Mouse (Mus musculus): ENCODE data around the gene Psen1. TPM values are rescaled to one million over a fixed set of nuclear protein-coding genes. Genes with fewer than 3 reads are reported as not detected.

Psen1 gene
- polyA plus RNA-seq, 1 experiment from 2014 or later: 54.9 TPM

DNA sequence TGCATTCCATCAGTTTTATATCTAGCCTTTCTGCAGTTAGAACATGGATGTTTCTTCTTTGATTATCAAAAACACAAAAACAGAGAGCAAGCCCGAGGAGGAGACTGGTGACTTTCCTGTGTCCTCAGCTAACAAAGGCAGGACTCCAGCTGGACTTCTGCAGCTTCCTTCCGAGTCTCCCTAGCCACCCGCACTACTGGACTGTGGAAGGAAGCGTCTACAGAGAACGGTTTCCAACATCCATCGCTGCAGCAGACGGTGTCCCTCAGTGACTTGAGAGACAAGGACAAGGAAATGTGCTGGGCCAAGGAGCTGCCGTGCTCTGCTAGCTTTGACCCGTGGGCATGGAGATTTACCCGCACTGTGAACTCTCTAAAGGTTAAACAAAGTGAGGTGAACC is 46.1 kb downstream of the Psen1 start:
- H3K27ac ChIP-seq (ENCODE audit: low read depth, low read length): no peak overlapping the region
- H3K36me3 ChIP-seq (ENCODE audit: control insufficient read depth, insufficient read depth, low read length): peaks cover 15% of the 10 kb centered on the region

GRCm38 (mm10) chr12:83736236-83736635 is 48.3 kb downstream of the Psen1 start:
- no peak overlapping the region; the same call in 1 of the 2 replicates for H3K27ac ChIP-seq (ENCODE audit: low read depth, low read length)

More for the DNA sequence above, 46.1 kb downstream of the Psen1 start:
- WGBS (ENCODE audit: insufficient replicate concordance): 90% methylated on average over 10 of the region's 10 CpGs
- Histone ChIP-seq H3K4me3 (ENCODE audit: low read depth, low read length) (no peak overlapping the region), H3K9me3 (replicated peaks; ENCODE audit: control insufficient read depth, low read length) (no peaks in the 10 kb centered on the region), H3K27me3 (ENCODE audit: control insufficient read depth, insufficient read depth, low read length) (no peaks in the 10 kb centered on the region), H3K4me1 (ENCODE audit: control insufficient read depth, insufficient read depth, low read length) (no peaks in the 10 kb centered on the region), H3K4me2 (no peak overlapping the region), H3K9ac (ENCODE audit: low read depth, low read length) (no peak overlapping the region)
- no peak for ATAC-seq (replicated peaks; ENCODE audit: insufficient number of reproducible peaks, low FRiP score, low TSS enrichment)

GRCm38 (mm10) chr12:83738651-83739050 is 50.7 kb downstream of the Psen1 start:
- Histone ChIP-seq H3K4me1 (ENCODE audit: control insufficient read depth, insufficient read depth, low read length) (0 out of 2 replicates have a peak, but pooled peaks cover 3% of the 10 kb centered on the region), H3K36me3 (ENCODE audit: control insufficient read depth, insufficient read depth, low read length) (peaks cover 7% of the 10 kb centered on the region), H3K4me2 (no peak overlapping the region), H3K27me3 (ENCODE audit: control insufficient read depth, insufficient read depth, low read length) (no peaks in the 10 kb centered on the region), H3K27ac (ENCODE audit: low read depth, low read length) (no peak overlapping the region), H3K9me3 (replicated peaks; ENCODE audit: control insufficient read depth, low read length) (no peaks in the 10 kb centered on the region), H3K4me3 (ENCODE audit: low read depth, low read length) (no peak overlapping the region), H3K9ac (ENCODE audit: low read depth, low read length) (no peak overlapping the region)
- WGBS (ENCODE audit: insufficient replicate concordance): 93% methylated on average over 1 of the region's 1 CpGs
- ATAC-seq (replicated peaks; ENCODE audit: insufficient number of reproducible peaks, low FRiP score, low TSS enrichment): no peak

More at GRCm38 (mm10) chr12:83736236-83736635, 48.3 kb downstream of the Psen1 start:
- Histone ChIP-seq H3K4me3 (ENCODE audit: low read depth, low read length) (no peak overlapping the region), H3K4me1 (ENCODE audit: control insufficient read depth, insufficient read depth, low read length) (no peaks in the 10 kb centered on the region), H3K4me2 (no peak overlapping the region), H3K27me3 (ENCODE audit: control insufficient read depth, insufficient read depth, low read length) (no peaks in the 10 kb centered on the region), H3K36me3 (ENCODE audit: control insufficient read depth, insufficient read depth, low read length) (peaks cover 15% of the 10 kb centered on the region), H3K9me3 (replicated peaks; ENCODE audit: control insufficient read depth, low read length) (no peaks in the 10 kb centered on the region), H3K9ac (ENCODE audit: low read depth, low read length) (no peak overlapping the region)
- ATAC-seq (replicated peaks; ENCODE audit: insufficient number of reproducible peaks, low FRiP score, low TSS enrichment): no peak
- WGBS (ENCODE audit: insufficient replicate concordance): 70% methylated on average over 8 of the region's 8 CpGs

- Histone ChIP-seq H3K4me3 (ENCODE audit: low read depth, low read length) (no peak overlapping the region), H3K27me3 (ENCODE audit: control insufficient read depth, insufficient read depth, low read length) (no peaks in the 10 kb centered on the region), H3K9ac (ENCODE audit: low read depth, low read length) (no peak overlapping the region), H3K9me3 (replicated peaks; ENCODE audit: control insufficient read depth, low read length) (no peaks in the 10 kb centered on the region), H3K4me2 (no peak overlapping the region), H3K4me1 (ENCODE audit: control insufficient read depth, insufficient read depth, low read length) (0 out of 2 replicates have a peak, but pooled peaks cover 3% of the 10 kb centered on the region), H3K36me3 (ENCODE audit: control insufficient read depth, insufficient read depth, low read length) (no peaks in the 10 kb centered on the region), H3K27ac (ENCODE audit: low read depth, low read length) (no peak overlapping the region)
- WGBS (ENCODE audit: insufficient replicate concordance): 72% methylated on average over 5 of the region's 5 CpGs
- no peak for ATAC-seq (replicated peaks; ENCODE audit: insufficient number of reproducible peaks, low FRiP score, low TSS enrichment)
Observed at GRCm38 (mm10) chr12:83741722-83742121, 53.8 kb downstream of the Psen1 start.

GRCm38 (mm10) chr12:83742834-83743233 is 54.9 kb downstream of the Psen1 start:
- 0 out of 2 replicates have a peak, but pooled peaks cover 3% of the 10 kb centered on the region for H3K4me1 ChIP-seq (ENCODE audit: control insufficient read depth, insufficient read depth, low read length)
- no peaks in the 10 kb centered on the region for H3K9me3 ChIP-seq (replicated peaks; ENCODE audit: control insufficient read depth, low read length)
- ATAC-seq (replicated peaks; ENCODE audit: insufficient number of reproducible peaks, low FRiP score, low TSS enrichment): no peak
- H3K36me3 ChIP-seq (ENCODE audit: control insufficient read depth, insufficient read depth, low read length): no peaks in the 10 kb centered on the region
- H3K27ac ChIP-seq (ENCODE audit: low read depth, low read length): no peak overlapping the region
- no peak overlapping the region for H3K4me3 ChIP-seq (ENCODE audit: low read depth, low read length)
- no peak overlapping the region for H3K9ac ChIP-seq (ENCODE audit: low read depth, low read length)
- H3K4me2 ChIP-seq: no peak overlapping the region
- H3K27me3 ChIP-seq (ENCODE audit: control insufficient read depth, insufficient read depth, low read length): no peaks in the 10 kb centered on the region
- 48% methylated on average over 4 of the region's 4 CpGs for WGBS (ENCODE audit: insufficient replicate concordance)

GRCm38 (mm10) chr12:83743712-83744111 is 55.8 kb downstream of the Psen1 start:
- Histone ChIP-seq H3K27me3 (ENCODE audit: control insufficient read depth, insufficient read depth, low read length) (no peaks in the 10 kb centered on the region), H3K27ac (ENCODE audit: low read depth, low read length) (no peak overlapping the region), H3K4me2 (no peak overlapping the region), H3K4me3 (ENCODE audit: low read depth, low read length) (no peak overlapping the region), H3K9me3 (replicated peaks; ENCODE audit: control insufficient read depth, low read length) (no peaks in the 10 kb centered on the region), H3K36me3 (ENCODE audit: control insufficient read depth, insufficient read depth, low read length) (no peaks in the 10 kb centered on the region), H3K9ac (ENCODE audit: low read depth, low read length) (no peak overlapping the region), H3K4me1 (ENCODE audit: control insufficient read depth, insufficient read depth, low read length) (0 out of 2 replicates have a peak, but pooled peaks cover 3% of the 10 kb centered on the region)
- WGBS (ENCODE audit: insufficient replicate concordance): 51% methylated on average over 3 of the region's 3 CpGs
- no peak for ATAC-seq (replicated peaks; ENCODE audit: insufficient number of reproducible peaks, low FRiP score, low TSS enrichment)

GRCm38 (mm10) chr12:83749186-83749585 is 61.2 kb downstream of the Psen1 start:
- Histone ChIP-seq H3K36me3 (ENCODE audit: control insufficient read depth, insufficient read depth, low read length) (no peaks in the 10 kb centered on the region), H3K27me3 (ENCODE audit: control insufficient read depth, insufficient read depth, low read length) (no peaks in the 10 kb centered on the region), H3K4me1 (ENCODE audit: control insufficient read depth, insufficient read depth, low read length) (no peaks in the 10 kb centered on the region), H3K9me3 (replicated peaks; ENCODE audit: control insufficient read depth, low read length) (no peaks in the 10 kb centered on the region), H3K27ac (ENCODE audit: low read depth, low read length) (no peak overlapping the region), H3K4me2 (no peak overlapping the region), H3K4me3 (ENCODE audit: low read depth, low read length) (no peak overlapping the region), H3K9ac (ENCODE audit: low read depth, low read length) (no peak overlapping the region)
- ATAC-seq (replicated peaks; ENCODE audit: insufficient number of reproducible peaks, low FRiP score, low TSS enrichment): no peak
- 61% methylated on average over 1 of the region's 1 CpGs for WGBS (ENCODE audit: insufficient replicate concordance)

GRCm38 (mm10) chr12:83752495-83752894 is 64.5 kb downstream of the Psen1 start:
- 18% methylated on average over 2 of the region's 2 CpGs for WGBS (ENCODE audit: insufficient replicate concordance)

DNA sequence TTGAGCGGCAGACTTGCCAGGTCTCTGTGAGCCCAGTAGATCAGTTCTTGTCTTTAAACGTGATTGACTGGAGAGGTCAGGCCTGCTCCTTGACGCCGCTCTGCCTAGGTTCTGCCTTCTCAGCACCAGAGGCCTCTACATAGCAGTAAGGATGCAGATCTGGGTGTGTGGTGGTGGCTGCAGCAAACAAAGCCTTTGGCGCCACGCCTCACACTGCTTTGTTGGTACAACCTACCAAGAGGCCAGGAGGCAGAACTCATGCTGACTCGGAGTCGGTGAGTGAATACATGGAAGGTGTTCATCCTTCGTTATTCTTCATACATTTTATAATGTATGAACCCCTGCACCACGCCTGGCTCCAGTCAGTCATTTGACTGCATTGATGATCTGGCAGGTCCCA is 70.8 kb downstream of the Psen1 start:
- Histone ChIP-seq H3K36me3 (ENCODE audit: control insufficient read depth, insufficient read depth, low read length) (no peaks in the 10 kb centered on the region), H3K27ac (ENCODE audit: low read depth, low read length) (no peak overlapping the region), H3K4me2 (no peak overlapping the region), H3K27me3 (ENCODE audit: control insufficient read depth, insufficient read depth, low read length) (no peaks in the 10 kb centered on the region), H3K4me3 (ENCODE audit: low read depth, low read length) (no peak overlapping the region), H3K4me1 (ENCODE audit: control insufficient read depth, insufficient read depth, low read length) (peaks cover 8% of the 10 kb centered on the region), H3K9me3 (replicated peaks; ENCODE audit: control insufficient read depth, low read length) (no peaks in the 10 kb centered on the region), H3K9ac (ENCODE audit: low read depth, low read length) (no peak overlapping the region)
- no peak for ATAC-seq (replicated peaks; ENCODE audit: insufficient number of reproducible peaks, low FRiP score, low TSS enrichment)
- 80% methylated on average over 10 of the region's 10 CpGs for WGBS (ENCODE audit: insufficient replicate concordance)

More at GRCm38 (mm10) chr12:83752495-83752894, 64.5 kb downstream of the Psen1 start:
- no peak overlapping the region for H3K4me2 ChIP-seq
- no peak overlapping the region for H3K9ac ChIP-seq (ENCODE audit: low read depth, low read length)
- no peaks in the 10 kb centered on the region for H3K4me1 ChIP-seq (ENCODE audit: control insufficient read depth, insufficient read depth, low read length)
- H3K27ac ChIP-seq (ENCODE audit: low read depth, low read length): no peak overlapping the region
- no peak overlapping the region for H3K4me3 ChIP-seq (ENCODE audit: low read depth, low read length)
- H3K36me3 ChIP-seq (ENCODE audit: control insufficient read depth, insufficient read depth, low read length): no peaks in the 10 kb centered on the region
- H3K27me3 ChIP-seq (ENCODE audit: control insufficient read depth, insufficient read depth, low read length): no peaks in the 10 kb centered on the region
- no peak for ATAC-seq (replicated peaks; ENCODE audit: insufficient number of reproducible peaks, low FRiP score, low TSS enrichment)
- H3K9me3 ChIP-seq (replicated peaks; ENCODE audit: control insufficient read depth, low read length): no peaks in the 10 kb centered on the region
